Mouse (Mus musculus) layer of hippocampus, postnatal 10 days (tissue): ENCODE data around the gene Mrtfa. TPM values are rescaled to one million over a fixed set of nuclear protein-coding genes. Genes with fewer than 3 reads are reported as not detected.
A peak's percentile ranks its signal among the peaks of the same experiment; 100 is the strongest.

Source experiments
- DNase-seq, 2 experiments: peaks; one replicate each; pipeline ENCODE4 v3.0.0; 2021; ENCODE audit warnings: low spot score in 2 of 2
- total RNA-seq, 2 experiments: library from RNA; stranded (reverse); gene quantifications; 2 replicates each; pipeline ENCODE4 v1.2.3; 2021

The Mrtfa gene
- total RNA-seq, 2 experiments from 2014 or later = 56.5 to 61.3 TPM

DNA sequence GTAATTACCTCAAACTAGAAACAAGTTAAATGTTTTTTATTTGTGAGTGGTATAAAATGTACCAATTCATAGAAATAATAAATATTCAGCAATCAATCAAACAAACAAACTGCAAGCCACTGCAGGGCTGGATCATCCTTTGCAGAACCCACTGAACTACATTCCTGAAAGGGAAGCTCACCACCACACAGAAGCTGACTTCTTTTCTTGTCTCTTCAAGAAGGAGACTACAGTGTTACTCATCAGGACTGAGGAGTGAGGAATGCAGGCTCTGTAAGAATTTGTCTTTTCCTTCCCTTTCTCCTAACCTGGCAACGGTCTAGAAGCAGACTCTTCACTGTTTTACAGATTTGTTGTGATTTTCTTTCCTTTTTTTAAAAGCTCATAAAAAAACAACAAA lies 120.1 kb downstream of the Mrtfa start:
- DNase-seq = no peak

DNA sequence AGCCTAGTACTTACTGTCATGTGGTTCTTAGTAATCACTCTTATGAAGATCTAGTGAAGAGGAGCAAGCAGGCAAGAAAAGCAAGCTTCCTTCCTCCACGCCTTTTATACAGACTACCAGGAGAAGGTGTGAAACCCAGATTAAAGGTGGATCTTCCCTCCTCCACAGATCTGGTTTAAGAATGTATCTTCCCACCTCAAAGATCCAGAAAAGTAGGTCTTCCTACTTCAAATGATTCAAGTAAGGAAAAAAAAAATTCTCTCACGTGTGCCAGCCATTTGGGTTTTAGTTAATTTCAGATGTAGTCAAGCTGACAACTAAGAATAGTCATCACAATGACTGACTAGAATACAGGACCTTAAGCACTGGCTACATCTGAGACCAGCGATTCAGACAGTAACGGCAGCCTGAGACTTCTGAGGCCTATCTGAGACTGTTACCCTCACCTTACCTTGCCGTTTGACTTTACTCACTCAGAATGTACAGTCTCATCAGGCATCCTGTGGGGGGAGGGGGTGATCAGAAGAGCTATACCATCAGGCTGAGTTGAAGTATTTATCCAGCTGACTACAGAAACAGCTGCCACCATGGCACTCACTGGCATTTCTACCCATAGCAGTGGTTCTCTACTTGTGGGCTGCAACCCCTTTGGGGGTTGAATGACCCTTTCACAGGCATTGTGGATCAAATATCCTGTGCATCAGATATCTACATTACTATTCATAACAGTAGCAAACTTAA lies 121.7 kb downstream of the Mrtfa start:
- no peak for DNase-seq

DNA sequence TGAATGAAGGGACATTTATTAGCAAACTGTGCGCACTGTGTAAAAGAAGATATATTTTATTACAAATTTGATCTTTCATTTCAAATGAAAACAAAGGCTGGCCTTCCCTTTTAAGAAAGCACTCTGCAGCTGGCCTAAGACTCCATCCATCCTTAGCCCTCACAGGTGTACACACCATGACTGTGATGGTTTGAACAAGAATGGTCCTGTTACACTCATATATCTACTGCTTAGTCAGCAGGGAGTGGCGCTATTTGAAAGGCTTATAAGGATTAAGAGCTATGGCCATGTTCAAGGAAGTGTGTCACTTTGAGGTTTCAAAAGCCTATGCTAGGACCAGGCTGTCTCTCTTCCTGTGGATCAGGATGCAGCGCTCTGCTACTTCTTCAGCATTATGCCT lies 122.8 kb downstream of the Mrtfa start:
- DNase-seq = no peak

DNA sequence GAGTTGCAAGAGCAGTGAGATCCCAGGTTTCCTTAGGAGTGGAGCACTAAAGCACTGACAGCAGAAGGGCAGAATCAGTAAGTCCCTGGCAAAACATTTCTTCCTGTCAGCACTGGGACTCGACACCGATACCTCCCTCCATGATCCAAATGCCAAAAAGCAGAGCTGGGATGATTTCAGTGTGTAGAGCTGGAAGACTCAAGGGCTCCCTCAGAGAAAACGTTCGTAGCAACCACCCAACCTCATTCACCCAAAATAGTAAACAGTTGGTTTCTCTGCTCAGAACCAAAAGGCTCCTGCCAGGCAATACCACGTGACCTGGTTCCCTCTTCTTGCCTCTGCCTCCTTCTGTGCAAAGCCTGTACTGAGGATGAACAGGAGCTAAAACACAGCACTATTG lies 123.6 kb downstream of the Mrtfa start:
- DNase-seq = peak in 1 of 2 experiments; percentile 23

DNA sequence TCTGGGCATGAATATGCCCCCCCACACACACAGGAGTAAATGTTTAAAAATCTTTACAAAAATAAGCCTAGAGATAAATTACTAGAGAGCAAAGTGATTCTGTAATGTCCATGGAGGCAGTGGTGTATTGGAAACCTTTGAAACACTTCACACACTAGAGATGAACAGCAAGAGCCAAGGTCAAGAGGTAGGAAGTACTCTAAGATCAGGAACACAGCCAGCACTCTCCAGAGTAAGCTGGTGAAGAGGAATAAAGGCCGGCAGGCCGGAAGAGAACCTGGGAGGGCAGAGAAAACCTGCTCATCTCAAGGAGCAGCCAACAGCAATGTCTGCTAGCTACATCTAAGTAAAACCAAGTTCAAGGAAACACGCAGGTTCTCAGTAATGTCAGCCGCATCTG lies 125.9 kb downstream of the Mrtfa start:
- DNase-seq = no peak

DNA sequence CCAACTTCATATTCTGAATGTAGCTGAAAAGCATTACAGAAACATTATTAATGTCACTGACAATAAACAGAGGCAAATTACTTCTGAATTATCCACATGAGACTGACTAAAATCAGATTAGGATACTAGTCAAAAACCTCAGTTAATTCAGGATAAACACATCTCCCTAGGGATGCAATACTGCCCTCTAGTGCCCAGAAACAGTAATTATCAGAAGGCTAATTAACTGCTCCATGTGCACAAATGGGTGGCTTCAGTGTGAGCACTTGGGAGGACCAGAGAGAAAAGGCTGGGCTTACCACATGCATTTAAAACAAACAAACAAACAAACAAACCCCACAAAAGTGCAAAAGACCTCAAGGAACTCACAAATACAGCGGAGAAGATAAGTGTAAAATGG lies 126.4 kb downstream of the Mrtfa start:
- peak; percentile 25 to 52 for DNase-seq

DNA sequence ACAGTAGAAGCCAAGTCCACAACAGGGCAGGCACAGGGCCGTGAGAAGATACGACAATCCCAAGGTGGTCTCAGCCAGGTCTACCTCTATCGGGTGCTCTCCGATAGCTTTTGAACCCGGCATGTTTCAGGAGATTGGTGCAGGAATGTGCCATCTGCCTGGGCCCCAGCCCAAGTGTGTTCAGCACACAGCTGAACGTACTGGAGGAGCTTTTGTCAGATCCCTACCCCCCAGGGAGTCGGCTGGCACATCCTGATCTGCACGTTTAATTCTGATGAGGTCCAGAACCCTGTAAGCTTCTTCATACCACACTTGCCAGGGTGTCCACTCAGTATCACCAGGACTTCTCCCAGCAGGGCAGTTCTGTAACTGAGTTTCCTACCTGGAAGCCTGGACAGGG lies 127.9 kb downstream of the Mrtfa start:
- DNase-seq = peak; percentile 35 to 39

DNA sequence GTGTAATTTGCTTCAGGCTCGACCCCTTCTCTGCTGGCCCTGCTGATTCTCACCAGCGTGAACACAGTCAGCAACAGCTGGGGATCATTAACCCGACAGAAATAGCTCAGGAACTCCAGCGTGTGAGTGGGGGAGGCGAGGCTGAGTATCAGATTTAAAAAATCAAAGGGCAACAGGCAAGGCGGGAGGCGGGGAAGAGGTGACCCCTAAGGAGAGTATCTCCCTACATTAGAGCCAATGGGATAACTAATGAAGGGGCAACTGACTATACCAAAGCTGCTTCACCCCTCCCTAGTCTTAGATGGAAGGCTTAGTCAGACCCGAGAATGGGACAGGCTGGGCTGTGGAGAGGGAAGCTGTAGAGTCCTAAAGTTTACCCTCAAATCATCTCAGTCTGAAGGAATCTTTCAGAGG lies 128.4 kb downstream of the Mrtfa start:
- DNase-seq = no peak

DNA sequence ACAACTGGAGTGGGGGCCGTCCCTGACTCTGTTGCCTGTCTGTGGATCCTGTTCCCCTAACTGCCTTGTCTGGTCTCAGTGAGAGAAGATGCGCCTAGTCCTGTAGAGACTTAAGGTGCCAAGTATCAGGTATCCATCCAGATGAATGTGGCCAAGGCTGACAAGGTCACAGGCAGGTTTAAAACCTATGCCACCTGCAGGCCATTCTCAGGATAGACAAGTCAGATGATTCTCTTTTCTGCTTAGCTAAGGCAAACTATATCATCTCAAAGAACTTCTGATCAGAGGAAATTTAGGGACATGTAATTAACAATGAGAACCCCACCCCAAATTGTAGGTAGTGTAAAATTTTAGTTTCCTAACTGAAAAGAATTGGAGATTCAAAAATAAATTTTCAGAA lies 129.6 kb downstream of the Mrtfa start:
- DNase-seq = no peak

DNA sequence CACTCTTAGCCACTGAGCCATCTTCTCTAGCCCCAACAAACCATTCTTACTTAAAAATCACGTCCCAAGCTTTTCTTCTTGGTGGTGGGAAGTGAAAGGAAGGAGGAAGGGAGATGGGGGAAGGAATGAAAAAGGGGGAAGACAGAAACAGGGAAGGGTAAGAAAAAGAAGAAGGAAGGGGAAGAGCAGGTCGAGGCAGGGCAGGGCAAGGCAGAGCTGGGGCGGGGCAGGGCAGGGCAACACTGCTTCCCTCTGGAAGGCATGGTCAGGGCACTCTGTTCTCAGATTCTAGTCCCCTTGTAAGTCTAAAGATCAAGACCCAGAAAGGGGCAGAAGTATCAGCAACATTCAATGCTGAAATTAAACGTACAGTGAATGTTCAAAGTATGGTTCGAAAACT lies 132.8 kb downstream of the Mrtfa start:
- no peak for DNase-seq

DNA sequence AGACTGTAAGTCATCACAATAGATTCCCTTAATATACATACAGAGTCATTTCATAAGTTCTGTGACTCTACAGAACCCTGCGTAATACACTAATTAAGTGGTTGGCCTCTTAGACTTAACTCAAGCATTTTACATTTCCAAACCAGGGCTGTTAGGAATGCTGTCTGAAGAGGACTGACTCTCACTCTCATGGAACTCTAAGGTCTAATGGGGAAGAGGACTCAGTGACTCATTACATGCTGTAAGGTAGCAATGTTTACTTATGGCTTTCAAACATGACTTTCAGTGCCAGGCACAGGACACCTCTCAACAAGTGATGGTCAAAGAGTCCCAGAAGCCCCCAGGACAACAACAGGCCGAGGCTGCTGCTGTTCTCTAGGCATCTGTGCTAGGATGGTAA lies 135.1 kb downstream of the Mrtfa start:
- no peak for DNase-seq

DNA sequence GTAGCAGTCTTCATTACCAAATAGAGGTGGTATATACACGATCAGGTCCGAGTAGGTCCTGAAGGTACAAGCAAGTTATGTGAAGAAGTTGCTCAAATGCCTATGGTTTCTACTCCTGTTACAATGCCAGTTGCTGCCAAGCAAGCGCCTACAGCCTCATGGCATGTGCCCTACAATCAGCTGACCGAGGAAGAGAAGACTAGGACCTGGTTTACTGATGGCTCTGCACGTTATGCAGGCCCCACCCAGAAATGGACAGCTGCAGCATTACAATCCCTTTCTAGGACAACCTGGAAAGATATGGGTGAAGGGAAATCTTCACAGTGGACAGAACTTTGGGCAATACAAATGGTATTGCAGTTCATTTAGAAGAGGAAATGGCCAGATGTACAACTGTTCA lies 138.1 kb downstream of the Mrtfa start:
- no peak for DNase-seq

DNA sequence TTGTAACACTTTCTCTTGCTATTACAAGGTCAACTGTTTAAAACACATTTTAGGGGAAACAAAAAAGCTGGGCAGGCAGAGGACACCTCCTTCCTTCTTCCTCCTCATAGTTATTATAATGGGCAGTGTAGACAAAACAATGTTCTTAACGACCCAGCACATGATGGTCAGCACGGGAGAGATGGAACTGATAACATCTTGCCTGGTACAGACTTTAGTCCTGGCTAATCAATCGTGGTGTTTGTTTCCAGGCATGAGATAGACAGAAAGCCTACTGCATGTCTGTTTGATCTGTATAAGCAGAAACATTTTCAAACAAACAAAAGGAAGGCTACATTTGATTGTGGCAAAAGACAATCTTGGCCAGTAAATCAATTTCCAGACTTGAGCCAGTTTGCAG lies 140.1 kb downstream of the Mrtfa start:
- no peak for DNase-seq

DNA sequence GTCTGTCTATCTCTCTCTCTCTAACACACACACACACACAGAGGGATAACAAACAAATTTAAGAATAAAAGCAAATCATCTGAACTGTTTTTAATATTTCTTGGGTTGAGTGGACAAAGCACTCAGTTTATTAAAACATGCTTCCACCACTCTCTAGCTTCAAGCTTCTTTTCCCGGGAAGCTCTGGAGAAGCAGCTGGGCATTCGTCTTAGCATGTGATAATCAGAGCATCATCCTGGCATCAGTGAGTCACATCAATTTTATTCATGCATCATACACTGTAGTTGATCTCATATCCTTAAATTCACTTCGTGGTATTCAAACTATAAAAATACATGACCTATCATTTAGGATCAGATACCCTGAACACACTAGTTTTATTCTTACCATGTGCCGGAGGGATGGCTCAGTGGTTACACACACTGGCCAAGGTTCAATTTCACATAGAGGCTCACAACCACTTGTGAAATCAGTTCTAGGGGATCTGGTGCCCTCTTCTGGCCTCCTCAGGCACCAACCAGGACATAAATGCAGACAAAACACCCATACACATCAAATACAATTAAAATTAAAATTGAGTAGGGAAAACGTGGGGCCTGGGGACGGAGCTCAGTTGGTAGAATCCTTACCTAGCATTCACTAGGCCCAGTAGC lies 141.0 kb downstream of the Mrtfa start:
- peak in 1 of 2 experiments; percentile 50 for DNase-seq

DNA sequence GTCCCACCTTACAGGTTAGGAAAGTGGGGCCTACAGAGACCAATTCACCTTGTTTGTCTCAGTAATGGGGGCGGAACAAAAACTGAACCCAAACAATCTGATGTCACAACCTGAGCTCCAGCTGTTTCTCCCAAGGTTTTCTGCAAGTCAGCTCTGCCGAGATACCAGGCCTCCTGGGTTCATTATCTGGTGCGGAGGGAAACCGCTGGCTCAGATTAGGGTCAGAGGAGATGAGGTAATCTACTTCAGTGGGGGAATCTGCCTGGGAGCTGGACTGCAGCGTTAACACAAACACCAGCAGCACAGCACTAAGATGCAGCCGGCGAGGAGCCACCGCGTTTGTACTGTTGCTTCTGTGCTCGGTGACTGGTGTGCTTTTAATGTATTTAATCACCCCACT lies 143.1 kb downstream of the Mrtfa start:
- no peak for DNase-seq

DNA sequence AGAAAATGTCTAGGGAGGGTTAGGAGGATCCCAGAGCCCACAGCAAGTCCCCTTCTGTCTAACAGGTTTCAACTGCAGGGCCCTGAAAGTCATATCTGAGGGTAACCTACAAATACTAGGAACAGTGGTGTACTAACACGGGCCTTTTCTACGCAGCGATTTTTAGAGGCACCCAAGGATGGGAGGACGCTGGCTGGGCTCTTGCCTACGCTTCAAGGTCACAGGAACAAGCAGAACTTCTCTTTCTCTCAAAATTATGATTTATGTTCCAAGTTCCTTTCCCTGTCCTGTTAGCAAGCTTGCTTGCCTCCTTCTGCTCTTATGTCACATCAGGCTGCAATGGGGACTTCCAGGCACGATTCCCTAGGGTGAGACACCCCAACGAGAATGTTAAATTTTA lies 144.5 kb downstream of the Mrtfa start:
- DNase-seq = no peak

DNA sequence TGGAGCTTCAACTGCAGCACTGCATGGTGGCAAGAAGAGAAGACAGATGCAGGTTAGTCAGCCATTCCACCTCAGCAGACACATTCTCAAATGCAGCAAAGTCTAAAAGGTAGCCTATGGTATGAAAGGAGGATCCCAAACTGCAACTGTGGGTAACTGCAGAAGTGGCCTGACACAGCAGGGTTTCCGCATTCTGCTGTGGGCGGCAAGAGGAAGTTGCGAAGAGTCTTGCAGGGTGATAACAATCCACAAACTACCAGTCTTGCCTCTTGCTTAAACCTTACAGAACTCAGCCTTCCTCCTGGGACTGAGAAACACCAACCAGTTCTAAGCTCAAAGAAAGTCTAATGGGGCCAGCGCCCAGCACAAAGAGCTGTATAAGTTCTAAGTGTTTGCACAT lies 145.2 kb downstream of the Mrtfa start:
- DNase-seq = no peak

DNA sequence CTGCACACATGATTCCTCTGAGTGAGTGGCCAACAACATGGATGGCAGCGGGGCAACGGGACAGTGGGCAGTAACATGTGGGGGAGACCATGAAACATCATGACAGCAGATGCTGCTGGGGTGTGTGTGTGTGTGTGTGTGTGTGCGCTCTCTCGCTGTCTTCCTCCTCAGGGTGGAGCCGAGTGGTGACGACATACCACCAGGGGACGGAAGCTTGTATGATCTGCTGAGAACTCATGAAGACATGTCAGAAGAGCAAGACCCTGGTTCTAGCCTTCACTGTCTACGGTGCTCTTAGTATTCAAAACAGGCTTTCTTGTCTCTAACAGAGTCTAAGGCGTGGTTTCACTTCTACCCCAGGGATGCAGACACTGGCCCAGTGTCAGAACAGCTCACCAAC lies 146.1 kb downstream of the Mrtfa start:
- DNase-seq = no peak

DNA sequence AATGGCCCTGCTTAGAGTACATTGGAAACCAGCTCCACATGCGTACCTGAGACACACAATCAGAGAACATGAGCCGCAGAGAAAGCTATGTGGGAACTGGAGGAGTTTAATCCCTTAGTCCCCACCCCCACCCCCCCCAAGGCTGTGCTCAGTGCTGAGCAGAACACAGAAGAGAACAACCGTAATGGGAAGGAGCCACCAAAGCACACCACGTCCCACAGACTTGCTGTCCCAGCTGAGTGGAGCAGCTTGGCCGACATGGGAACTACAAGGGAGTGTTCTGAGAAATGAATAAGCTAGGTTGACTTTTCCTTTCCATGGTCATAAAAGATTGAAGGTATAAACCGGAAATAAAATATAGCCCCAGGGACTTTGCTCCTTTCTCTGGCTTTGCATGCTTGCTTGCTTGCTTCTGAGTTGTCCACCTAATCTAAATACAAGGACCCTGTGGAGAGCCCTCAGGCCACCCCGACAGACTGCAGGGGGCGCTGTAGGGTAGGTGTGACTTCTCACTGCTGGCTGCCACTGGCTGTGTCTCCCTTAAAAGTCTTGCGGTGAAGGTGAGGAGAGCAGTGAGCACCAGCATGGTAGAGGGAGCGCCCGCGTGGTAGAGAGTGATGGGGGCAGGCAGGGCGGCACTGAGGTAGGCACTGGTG lies 148.2 kb downstream of the Mrtfa start:
- DNase-seq = peak in 1 of 2 experiments; percentile 47

DNA sequence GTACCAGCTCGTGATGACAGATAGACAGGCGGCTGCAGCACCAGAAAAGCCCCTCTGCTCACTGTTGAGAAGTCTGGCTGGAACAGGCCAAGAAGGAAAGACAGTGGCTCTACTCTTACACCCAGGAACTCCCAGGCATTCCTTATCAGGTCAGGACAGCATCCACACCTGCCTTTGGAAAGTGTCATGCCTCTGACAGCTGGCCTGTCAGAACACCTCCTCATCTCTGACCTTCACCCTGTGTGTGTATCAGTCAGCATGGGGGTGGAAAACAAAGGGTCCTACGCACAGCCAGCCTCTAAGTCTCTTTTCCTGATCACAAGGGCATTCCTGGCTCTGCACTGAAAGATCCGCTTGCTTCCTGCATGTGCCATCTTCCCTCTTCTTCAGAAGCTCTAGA lies 148.8 kb downstream of the Mrtfa start:
- DNase-seq = no peak

DNA sequence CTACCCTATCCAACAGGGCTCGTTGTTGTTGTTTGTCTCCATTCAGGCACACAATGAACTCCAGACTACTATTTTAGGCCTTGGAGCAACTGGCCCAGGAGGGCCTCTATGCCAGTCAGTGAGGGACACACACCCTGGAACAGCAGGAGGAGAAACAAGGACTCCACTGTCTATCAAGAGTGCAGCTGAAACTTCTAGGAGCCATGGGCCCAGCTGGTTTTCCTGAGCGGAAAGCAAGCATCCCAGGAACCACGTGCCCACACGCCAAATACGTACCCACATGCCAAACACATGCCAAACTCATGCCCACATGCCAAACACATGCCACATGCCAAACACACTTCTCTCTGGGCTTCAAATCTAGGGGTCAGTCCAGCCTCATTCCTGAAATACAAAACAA lies 152.1 kb downstream of the Mrtfa start:
- no peak for DNase-seq

DNA sequence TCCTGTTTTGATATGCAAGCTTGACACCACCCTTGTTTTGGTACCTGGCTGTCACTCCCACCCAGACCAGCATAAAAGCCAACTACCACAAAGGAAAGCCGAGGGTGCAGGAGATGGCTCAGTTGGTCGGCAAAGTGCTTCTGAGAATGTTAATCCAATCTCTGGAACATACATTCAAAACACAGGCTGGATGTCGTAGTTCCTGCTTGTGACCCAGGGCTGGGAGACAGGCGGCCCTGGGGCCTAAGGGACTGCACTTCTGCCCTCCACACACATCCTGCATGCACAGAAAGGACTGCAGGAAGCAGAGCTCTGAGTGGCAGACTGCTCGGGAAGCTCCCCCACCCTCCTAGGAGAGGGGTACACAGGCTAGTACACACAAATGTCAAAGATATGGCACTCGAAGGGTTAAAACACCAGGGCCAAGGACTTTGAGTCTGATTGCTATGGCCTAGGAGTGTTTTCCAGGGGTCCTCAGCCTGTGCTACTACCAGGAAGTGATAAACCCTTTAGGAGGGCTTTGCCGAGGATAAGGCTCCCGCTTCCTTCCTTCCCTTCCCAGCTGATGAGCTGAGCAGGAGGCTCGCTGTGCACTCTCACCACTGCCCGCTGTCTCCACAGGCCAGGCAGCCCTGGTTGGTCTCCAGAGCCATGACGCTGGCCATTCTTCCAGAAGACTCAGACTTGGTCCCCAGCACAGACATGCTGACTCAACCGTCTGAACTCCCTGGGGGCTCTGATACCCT lies 155.0 kb downstream of the Mrtfa start:
- no peak for DNase-seq
